Mouse (Mus musculus) cortical plate, adult 2 months (tissue): ENCODE results near the gene Hivep2. TPM values are rescaled to one million over a fixed set of nuclear protein-coding genes. Genes with fewer than 3 reads are reported as not detected.

Experiments
- H3K27ac ChIP-seq: fragments of 200-500 bp; 2 replicates; pipeline ENCODE4 v1.5.1; 2012; ENCODE audit warnings: low read length, control low read depth, inconsistent platforms; ENCODE audit not compliant: insufficient read depth
- H3K4me1 ChIP-seq: fragments of 200-500 bp; 2 replicates; pipeline ENCODE4 v1.6.1; 2011; ENCODE audit warnings: low read length; ENCODE audit not compliant: control insufficient read depth, insufficient read depth
- H3K4me3 ChIP-seq: fragments of 200-500 bp; 2 replicates; pipeline ENCODE4 v1.5.1; 2011; ENCODE audit warnings: mild to moderate bottlenecking, low read length, control low read depth; ENCODE audit not compliant: insufficient read depth
- CTCF ChIP-seq: fragments of 200-500 bp; IDR thresholded peaks from 2 replicates; pipeline ENCODE4 v1.5.1; 2011; ENCODE audit warnings: mild to moderate bottlenecking, control low read depth, low read length; ENCODE audit not compliant: insufficient read depth; ENCODE audit errors: extremely low read depth
- POLR2A ChIP-seq: fragments of 200-500 bp; IDR thresholded peaks from 2 replicates; pipeline ENCODE4 v1.6.1; 2011; ENCODE audit warnings: mild to moderate bottlenecking, low read length, control low read depth; ENCODE audit not compliant: insufficient read depth; ENCODE audit errors: extremely low read depth
- polyA plus RNA-seq: library from polyadenylated mRNA; depleted of rRNA; stranded (reverse); fragments of >200 nt; gene quantifications from 2 replicates; pipeline ENCODE4 v1.2.3, GENCODE M21; 2012

Hivep2 gene
- polyA plus RNA-seq, 1 experiment, result 101 TPM

DNA sequence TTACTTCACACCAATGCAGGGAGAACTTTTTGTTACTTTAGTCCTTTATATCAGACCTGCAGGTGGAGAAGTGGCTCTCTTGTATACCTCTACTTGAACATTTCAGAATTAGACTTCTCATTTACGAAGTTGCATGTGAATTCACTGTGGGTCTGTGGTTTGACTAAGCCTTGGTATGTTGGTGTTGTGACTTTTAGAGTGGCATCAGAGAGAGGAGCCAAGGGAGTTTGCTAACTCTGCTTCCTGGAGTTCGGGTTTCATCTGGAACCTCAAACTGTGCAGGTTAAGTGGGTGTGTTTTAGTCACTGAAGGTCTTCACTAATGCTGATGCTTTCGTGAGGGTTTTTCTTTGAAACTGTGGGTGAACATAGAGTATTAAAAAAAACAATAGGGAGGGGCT is 4.4 kb downstream of the Hivep2 start:
- Histone ChIP-seq H3K4me3 (no peak overlapping the region), H3K4me1 (peaks cover 8% of the 10 kb centered on the region), H3K27ac (no peak overlapping the region)
- TF ChIP-seq POLR2A (no peak), CTCF (no peak)

- peaks cover 8% of the 10 kb centered on the region for H3K4me1 ChIP-seq
- TF ChIP-seq POLR2A (no peak), CTCF (no peak)
- H3K27ac ChIP-seq, result no peak overlapping the region
- no peak overlapping the region for H3K4me3 ChIP-seq
Observed at GRCm38 (mm10) chr10:13971268-13971667, 5.4 kb downstream of the Hivep2 start.

DNA sequence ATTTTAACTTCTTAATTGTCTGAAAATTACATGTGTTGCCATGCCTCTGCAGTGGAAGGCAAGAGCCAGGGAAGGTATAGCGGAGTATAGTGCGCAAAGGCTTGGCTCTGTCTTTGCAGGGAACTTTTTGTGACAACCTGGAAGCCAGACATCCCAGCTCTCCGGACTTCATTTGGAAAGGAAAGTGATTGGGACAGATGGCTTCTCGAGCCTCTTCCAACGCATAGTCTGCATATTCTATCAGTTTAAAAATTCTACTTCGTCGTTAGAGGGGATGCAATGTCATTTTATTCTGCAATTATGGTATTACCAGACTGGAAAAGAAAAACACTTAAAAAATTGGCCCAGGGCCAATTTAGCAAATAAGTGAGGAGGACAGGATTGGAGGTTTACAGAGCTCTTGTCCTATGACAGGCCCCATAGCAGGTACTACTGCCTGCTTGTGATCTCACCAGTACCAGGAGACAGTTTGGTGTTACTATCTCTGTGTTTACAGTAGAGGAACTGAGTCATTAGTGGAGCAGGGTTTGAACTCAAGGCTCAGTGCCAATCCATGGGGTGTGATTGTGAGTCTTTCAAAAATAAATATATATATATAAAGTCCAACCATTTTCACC is 7.8 kb downstream of the Hivep2 start:
- no peak overlapping the region for H3K4me3 ChIP-seq
- TF ChIP-seq CTCF (no peak), POLR2A (no peak)
- no peak overlapping the region for H3K27ac ChIP-seq
- peaks cover 13% of the 10 kb centered on the region for H3K4me1 ChIP-seq

GRCm38 (mm10) chr10:13974472-13974871 is 8.6 kb downstream of the Hivep2 start:
- Histone ChIP-seq H3K4me1 (peaks cover 17% of the 10 kb centered on the region), H3K4me3 (no peak overlapping the region), H3K27ac (peak overlapping the region; percentile 35; the same call in 1 of the 2 replicates)
- TF ChIP-seq CTCF, result no peak
- TF ChIP-seq POLR2A, result no peak

- no peak overlapping the region for H3K4me3 ChIP-seq
- H3K27ac ChIP-seq, result no peak overlapping the region
- peaks cover 18% of the 10 kb centered on the region for H3K4me1 ChIP-seq
- TF ChIP-seq CTCF (no peak), POLR2A (no peak)
Observed at GRCm38 (mm10) chr10:13975861-13976260, 10.0 kb downstream of the Hivep2 start.

GRCm38 (mm10) chr10:13976267-13976666 is 10.4 kb downstream of the Hivep2 start:
- H3K4me1 ChIP-seq, result peaks cover 17% of the 10 kb centered on the region
- TF ChIP-seq CTCF (no peak), POLR2A (no peak)
- H3K4me3 ChIP-seq, result no peak overlapping the region
- no peak overlapping the region for H3K27ac ChIP-seq

GRCm38 (mm10) chr10:13982271-13982670 is 16.4 kb downstream of the Hivep2 start:
- Histone ChIP-seq H3K4me1 (peaks cover 16% of the 10 kb centered on the region), H3K27ac (no peak overlapping the region), H3K4me3 (peak overlapping the region; percentile 35; the same call in 1 of the 2 replicates)
- TF ChIP-seq CTCF (no peak), POLR2A (no peak)

DNA sequence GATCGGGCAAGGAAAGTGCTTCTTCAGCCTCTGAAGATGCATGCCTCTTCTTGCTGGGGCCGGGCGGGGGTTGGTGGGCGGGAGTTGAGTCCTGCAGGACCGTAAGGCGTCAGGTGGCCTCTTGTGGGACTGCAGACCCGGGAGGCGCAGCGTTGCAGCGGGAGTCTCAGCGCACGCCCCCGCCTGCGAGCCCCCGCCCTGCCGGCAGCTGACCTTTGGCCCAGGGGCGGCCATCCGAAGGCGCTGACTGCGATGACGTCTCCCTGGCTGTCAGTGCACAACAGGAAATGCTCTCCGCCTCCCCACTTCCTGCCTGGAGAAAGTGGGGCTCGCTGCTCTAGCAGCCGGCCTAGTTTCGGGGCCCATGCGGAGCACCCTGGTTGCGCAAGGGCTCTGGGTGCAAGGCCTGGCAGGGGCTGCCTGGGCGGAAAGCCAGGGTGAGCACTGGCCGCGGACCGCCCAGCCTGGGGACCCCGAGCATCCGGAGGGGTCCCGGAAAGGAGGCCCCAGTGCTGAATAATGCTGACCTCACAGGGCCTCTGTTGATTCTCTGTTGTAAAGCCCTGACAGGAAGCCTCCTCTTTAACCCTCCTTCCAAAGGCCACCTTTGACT is 17.0 kb downstream of the Hivep2 start:
- H3K27ac ChIP-seq, result peak overlapping the region; percentile 98
- TF ChIP-seq CTCF, result no peak
- peak; percentile 51 for TF ChIP-seq POLR2A
- H3K4me1 ChIP-seq, result peaks cover 14% of the 10 kb centered on the region
- peak overlapping the region; percentile 35 for H3K4me3 ChIP-seq

DNA sequence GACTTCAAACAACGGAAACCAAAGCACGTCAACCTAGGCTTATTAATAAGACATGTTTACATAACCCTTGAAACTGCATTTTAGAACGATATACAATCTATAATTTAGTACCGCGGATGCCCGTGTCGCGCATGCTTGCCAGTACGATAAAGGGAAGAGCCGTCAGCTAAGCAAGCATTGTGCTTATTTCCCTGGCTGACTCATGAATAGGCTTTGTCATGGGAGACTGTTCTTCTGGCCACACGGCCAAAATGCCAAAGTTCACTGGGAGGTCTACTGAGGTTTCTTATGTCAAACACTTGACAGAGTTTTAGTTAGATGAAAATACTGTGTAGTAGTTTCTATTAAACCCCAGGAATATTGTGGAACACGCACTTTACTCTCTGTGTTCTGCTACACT is 17.8 kb downstream of the Hivep2 start:
- Histone ChIP-seq H3K27ac (no peak overlapping the region), H3K4me3 (no peak overlapping the region), H3K4me1 (peaks cover 14% of the 10 kb centered on the region)
- TF ChIP-seq CTCF (no peak), POLR2A (no peak)

GRCm38 (mm10) chr10:13984233-13984632 is 18.4 kb downstream of the Hivep2 start:
- peaks cover 11% of the 10 kb centered on the region for H3K4me1 ChIP-seq
- no peak overlapping the region for H3K4me3 ChIP-seq
- no peak overlapping the region for H3K27ac ChIP-seq
- TF ChIP-seq POLR2A (no peak), CTCF (no peak)
